Mouse (Mus musculus) CH12.LX (cell line): ENCODE results near the gene Spast. TPM values are rescaled to one million over a fixed set of nuclear protein-coding genes. Genes with fewer than 3 reads are reported as not detected.

Experiments
- DNase-seq: peaks from one replicate; pipeline ENCODE4 v3.0.0-alpha.2; 2013; ENCODE audit errors: extremely low read depth
- H3K27ac ChIP-seq: 2 replicates; pipeline ENCODE4 v1.5.1; 2012; ENCODE audit warnings: low read depth, mild to moderate bottlenecking, control low read depth, moderate library complexity; ENCODE audit not compliant: insufficient read depth
- H3K27me3 ChIP-seq: replicated peaks from 2 replicates; pipeline ENCODE3; 2012; ENCODE audit warnings: inconsistent platforms
- H3K36me3 ChIP-seq, 2 experiments: replicated peaks in 1 of 2; 2 replicates each; pipeline versions ENCODE3 to v1.6.1; 2012; ENCODE audit warnings: inconsistent platforms in 1 of 2, low read length in 1 of 2, mild to moderate bottlenecking in 1 of 2, mixed read lengths in 1 of 2, moderate library complexity in 1 of 2; ENCODE audit not compliant: control insufficient read depth in 1 of 2, insufficient read depth in 1 of 2
- H3K4me1 ChIP-seq, 2 experiments: 2 replicates each; pipeline ENCODE4 v1.6.1; 2012; ENCODE audit warnings: inconsistent platforms in 1 of 2, moderate library complexity in 1 of 2; ENCODE audit not compliant: insufficient read depth in 2 of 2, control insufficient read depth in 1 of 2
- H3K4me2 ChIP-seq: 2 replicates; pipeline ENCODE4 v1.6.1; 2012; ENCODE audit warnings: low read depth, mild to moderate bottlenecking, control low read depth; ENCODE audit not compliant: poor library complexity, insufficient read depth, severe bottlenecking
- H3K4me3 ChIP-seq, 3 experiments: fragments of 150-350 bp in 1 of 3; sonication (generic) in 1 of 3; replicated peaks in 1 of 3; 2 replicates each; pipeline versions ENCODE3 to v1.5.1; 2011 to 2012; ENCODE audit warnings: low read depth in 2 of 3, low read length in 2 of 3, mild to moderate bottlenecking in 2 of 3, moderate library complexity in 2 of 3, control low read depth in 1 of 3, improper control_type of control experiment in 1 of 3, inconsistent platforms in 1 of 3, mixed read lengths in 1 of 3; ENCODE audit not compliant: poor library complexity in 1 of 3
- H3K79me2 ChIP-seq: replicated peaks from 2 replicates; pipeline ENCODE4 v1.6.1; 2012; ENCODE audit warnings: mild to moderate bottlenecking, moderate library complexity; ENCODE audit not compliant: control insufficient read depth, poor library complexity, insufficient read depth, severe bottlenecking; ENCODE audit errors: extremely low read depth
- H3K9ac ChIP-seq: 2 replicates; pipeline ENCODE4 v1.6.1; 2012; ENCODE audit warnings: low read depth, mild to moderate bottlenecking, control low read depth, moderate library complexity; ENCODE audit not compliant: insufficient read depth
- H3K9me3 ChIP-seq: replicated peaks from 2 replicates; pipeline ENCODE3; 2012; ENCODE audit warnings: low read length, inconsistent platforms, mixed read lengths
- CHD1 ChIP-seq: IDR thresholded peaks from 2 replicates; pipeline ENCODE4 v1.6.1; 2012; ENCODE audit warnings: low read depth, low read length, improper control_type of control experiment, inconsistent platforms
- E2F4 ChIP-seq: IDR thresholded peaks from 2 replicates; pipeline ENCODE4 v1.6.1; 2011; ENCODE audit warnings: low read depth, low read length, improper control_type of control experiment; ENCODE audit not compliant: insufficient replicate concordance
- ELF1 ChIP-seq: IDR thresholded peaks from 2 replicates; pipeline ENCODE4 v1.6.1; 2014; ENCODE audit warnings: low read depth, mild to moderate bottlenecking, inconsistent platforms, low read length, improper control_type of control experiment
- EP300 ChIP-seq: IDR thresholded peaks from 2 replicates; pipeline ENCODE4 v1.6.1; 2011; ENCODE audit warnings: low read length, improper control_type of control experiment
- GABPA ChIP-seq: IDR thresholded peaks from 2 replicates; pipeline ENCODE4 v1.6.1; 2012; ENCODE audit warnings: low read depth, low read length, improper control_type of control experiment, inconsistent platforms; ENCODE audit not compliant: insufficient replicate concordance
- HCFC1 ChIP-seq: IDR thresholded peaks from 2 replicates; pipeline ENCODE4 v1.6.1; 2012; ENCODE audit warnings: low read depth, mild to moderate bottlenecking, inconsistent platforms, low read length, improper control_type of control experiment
- IRF4 ChIP-seq: IDR thresholded peaks from 2 replicates; pipeline ENCODE4 v1.6.1; 2014; ENCODE audit warnings: low read depth, mild to moderate bottlenecking, inconsistent platforms, low read length, improper control_type of control experiment
- JUN ChIP-seq: IDR thresholded peaks from 2 replicates; pipeline ENCODE4 v1.6.1; 2011; ENCODE audit warnings: low read depth, mild to moderate bottlenecking, low read length, improper control_type of control experiment, moderate library complexity; ENCODE audit not compliant: insufficient read depth
- JUND ChIP-seq: conservative IDR thresholded peaks from 2 replicates; pipeline ENCODE4 v1.6.1; 2011; ENCODE audit warnings: low read depth, low read length, improper control_type of control experiment
- MAFK ChIP-seq: IDR thresholded peaks from 2 replicates; pipeline ENCODE4 v1.6.1; 2011; ENCODE audit warnings: low read length, improper control_type of control experiment; ENCODE audit not compliant: insufficient replicate concordance
- MAZ ChIP-seq: IDR thresholded peaks from 2 replicates; pipeline ENCODE4 v1.6.1; 2012; ENCODE audit warnings: low read depth, mild to moderate bottlenecking, inconsistent platforms, low read length, improper control_type of control experiment, moderate library complexity
- MXI1 ChIP-seq: IDR thresholded peaks from 2 replicates; pipeline ENCODE4 v1.6.1; 2011; ENCODE audit warnings: mild to moderate bottlenecking, low read depth, low read length, improper control_type of control experiment
- MYC ChIP-seq: IDR thresholded peaks from 2 replicates; pipeline ENCODE4 v1.6.1; 2011; ENCODE audit warnings: low read depth, mild to moderate bottlenecking, improper control_type of control experiment, low read length
- NELFE ChIP-seq: IDR thresholded peaks from 2 replicates; pipeline ENCODE4 v1.6.1; 2011; ENCODE audit warnings: low read depth, low read length, improper control_type of control experiment
- NRF1 ChIP-seq: IDR thresholded peaks from 2 replicates; pipeline ENCODE4 v1.6.1; 2014; ENCODE audit warnings: low read depth, mild to moderate bottlenecking, inconsistent platforms, low read length, improper control_type of control experiment, moderate library complexity
- RCOR1 ChIP-seq: conservative IDR thresholded peaks from 2 replicates; pipeline ENCODE4 v1.6.1; 2012; ENCODE audit warnings: low read depth, mild to moderate bottlenecking, inconsistent platforms, low read length, improper control_type of control experiment
- SIN3A ChIP-seq: IDR thresholded peaks from 2 replicates; pipeline ENCODE4 v1.6.1; 2012; ENCODE audit warnings: low read length, improper control_type of control experiment, inconsistent platforms
- TBP ChIP-seq: conservative IDR thresholded peaks from 2 replicates; pipeline ENCODE4 v1.6.1; 2011; ENCODE audit warnings: low read depth, low read length, improper control_type of control experiment
- TCF12 ChIP-seq: IDR thresholded peaks from 2 replicates; pipeline ENCODE4 v1.6.1; 2014; ENCODE audit warnings: low read depth, mild to moderate bottlenecking, inconsistent platforms, low read length, improper control_type of control experiment
- UBTF ChIP-seq: IDR thresholded peaks from 2 replicates; pipeline ENCODE4 v1.6.1; 2012; ENCODE audit warnings: low read depth, mild to moderate bottlenecking, inconsistent platforms, low read length, improper control_type of control experiment, moderate library complexity
- USF1 ChIP-seq: IDR thresholded peaks from 2 replicates; pipeline ENCODE4 v1.6.1; 2014; ENCODE audit warnings: low read depth, mild to moderate bottlenecking, inconsistent platforms, low read length, improper control_type of control experiment
- ZC3H11A ChIP-seq: IDR thresholded peaks from 2 replicates; pipeline ENCODE4 v1.6.1; 2012; ENCODE audit warnings: low read depth, mild to moderate bottlenecking, inconsistent platforms, low read length, improper control_type of control experiment
- dilution Hi-C: fragments of 300-500 bp; cut with MboI; formaldehyde crosslinking; loops from 2 replicates; pipeline ENCODE4 v1.14.3; 2020; ENCODE audit warnings: low sequenced_read_pairs; ENCODE audit not compliant: extremely low pct_unique_long_range_greater_than_20kb, extremely low pct_ligation_motif_present
- in situ Hi-C: fragments of 300-500 bp; cut with MboI; formaldehyde crosslinking; loops from 3 replicates; pipeline ENCODE4 v1.14.3; 2019; ENCODE audit warnings: low sequenced_read_pairs, low pct_ligation_motif_present, low pct_unique_long_range_greater_than_20kb, mixed read lengths
- polyA plus RNA-seq: library from polyadenylated mRNA; unstranded; fragments of >175 nt; gene quantifications from 2 replicates; pipeline ENCODE4 v1.2.1, GENCODE M21; 2012; ENCODE audit warnings: low read depth; ENCODE audit not compliant: insufficient read length
- total RNA-seq, 2 experiments: library from RNA; depleted of rRNA; stranded (reverse); fragments of 300-350 nt in 1 of 2; fragments of >200 nt in 1 of 2; gene quantifications; 2 replicates each; pipeline ENCODE4 v1.2.3; 2012 to 2014

Gene Spast
- total and polyA plus RNA-seq, 3 experiments = 15.0 to 26.8 (median 21.7) TPM

DNA sequence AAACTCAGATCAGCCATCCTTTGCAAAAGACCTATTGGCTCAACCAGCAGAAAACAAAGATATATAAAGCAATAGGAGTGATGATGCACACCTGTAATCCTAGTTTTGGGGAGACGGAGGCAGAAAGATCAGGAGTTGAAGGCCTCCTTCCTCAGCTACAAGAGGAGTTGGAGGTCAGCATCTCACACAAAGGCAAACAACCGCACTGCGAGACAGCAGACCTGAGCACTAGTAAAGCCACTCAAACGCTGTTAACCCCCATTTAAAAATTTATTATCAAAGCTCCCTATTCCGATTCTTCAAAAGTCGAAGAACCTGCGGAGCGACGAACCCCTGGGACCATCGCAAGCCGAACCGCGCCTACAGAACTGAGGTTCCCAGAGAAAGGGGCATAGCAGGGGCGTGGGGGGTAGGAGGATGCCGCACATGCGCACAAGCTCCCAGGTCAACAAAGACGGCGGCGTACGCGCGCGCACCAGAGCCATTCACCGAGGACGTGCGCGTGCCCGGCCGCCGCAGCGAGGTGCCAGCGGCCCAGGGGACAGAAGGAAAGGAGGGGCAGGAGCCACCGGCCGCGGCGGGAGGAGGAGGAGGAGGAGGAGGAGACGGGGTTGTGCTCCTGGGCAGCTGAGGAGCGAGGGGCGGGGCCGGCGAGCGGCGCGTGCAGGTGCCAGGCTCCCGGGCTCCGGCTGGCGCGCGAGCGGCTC lies 409 bp upstream of the Spast start (continued):
- TF ChIP-seq TCF12 (peak; percentile 47; the same call in 1 of the 2 replicates), MAFK (no peak), RCOR1 (no peak), ZC3H11A (no peak), HCFC1 (peak; percentile 57), MYC (no peak), MXI1 (peak; percentile 62; the same call in 1 of the 2 replicates), MAZ (peak; percentile 81)
- TF ChIP-seq, all 38 proteins: peak for 10

DNA sequence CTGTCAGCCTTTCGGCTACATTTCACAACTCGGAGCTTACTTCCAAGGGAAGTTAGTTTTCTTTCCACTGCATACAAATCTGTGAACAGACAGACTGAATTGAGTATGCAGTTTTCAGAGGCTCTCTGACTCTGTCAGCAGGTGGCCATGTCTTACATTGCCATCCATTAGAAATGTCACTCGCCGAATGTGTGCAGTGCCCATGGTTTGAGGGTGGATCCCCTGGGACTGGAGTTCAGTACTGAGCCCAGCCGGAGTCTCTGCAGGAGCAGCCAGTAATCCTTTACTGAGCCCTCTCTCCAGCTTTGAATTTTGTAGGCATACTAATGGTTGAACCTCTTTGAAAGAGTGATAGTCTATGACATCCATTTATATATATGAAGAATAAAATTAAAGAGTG lies 2.4 kb downstream of the Spast start:
- Histone ChIP-seq H3K27ac (no peak overlapping the region), H3K4me2 (peak overlapping the region; percentile 88; the same call in 1 of the 2 replicates), H3K27me3 (no peaks in the 10 kb centered on the region), H3K9me3 (no peaks in the 10 kb centered on the region), H3K36me3 (peaks cover 0 to 15% of the 10 kb centered on the region in 2 experiments), H3K4me1 (peaks cover 3 to 38% of the 10 kb centered on the region in 2 experiments; a peak in 3 of 4 replicates), H3K9ac (peak overlapping the region; percentile 25; the same call in 1 of the 2 replicates), H3K4me3 (no peak overlapping the region), H3K79me2 (peaks cover 17% of the 10 kb centered on the region)
- TF ChIP-seq JUN (no peak), NRF1 (no peak), SIN3A (no peak), IRF4 (no peak), MAFK (no peak), USF1 (no peak), UBTF (no peak), NELFE (no peak), EP300 (no peak), TCF12 (no peak), ELF1 (no peak), TBP (no peak), GABPA (no peak), E2F4 (no peak), CHD1 (no peak), JUND (no peak)
- DNase-seq = no peak
- in situ Hi-C loops = no loop called here
- dilution Hi-C loops = no loop called here
